Mouse (Mus musculus) CH12.LX (cell line): ENCODE measurements around the gene Gusb. TPM values are rescaled to one million over a fixed set of nuclear protein-coding genes. Genes with fewer than 3 reads are reported as not detected.

Source experiments
- DNase-seq: peaks from one replicate; pipeline ENCODE4 v3.0.0-alpha.2; 2013; ENCODE audit errors: extremely low read depth
- H3K27ac ChIP-seq: 2 replicates; pipeline ENCODE4 v1.5.1; 2012; ENCODE audit warnings: low read depth, mild to moderate bottlenecking, control low read depth, moderate library complexity; ENCODE audit not compliant: insufficient read depth
- H3K27me3 ChIP-seq: replicated peaks from 2 replicates; pipeline ENCODE3; 2012; ENCODE audit warnings: inconsistent platforms
- H3K36me3 ChIP-seq, 2 experiments: replicated peaks in 1 of 2; 2 replicates each; pipeline versions ENCODE3 to v1.6.1; 2012; ENCODE audit warnings: inconsistent platforms in 1 of 2, low read length in 1 of 2, mild to moderate bottlenecking in 1 of 2, mixed read lengths in 1 of 2, moderate library complexity in 1 of 2; ENCODE audit not compliant: control insufficient read depth in 1 of 2, insufficient read depth in 1 of 2
- H3K4me1 ChIP-seq, 2 experiments: 2 replicates each; pipeline ENCODE4 v1.6.1; 2012; ENCODE audit warnings: inconsistent platforms in 1 of 2, moderate library complexity in 1 of 2; ENCODE audit not compliant: insufficient read depth in 2 of 2, control insufficient read depth in 1 of 2
- H3K4me2 ChIP-seq: 2 replicates; pipeline ENCODE4 v1.6.1; 2012; ENCODE audit warnings: low read depth, mild to moderate bottlenecking, control low read depth; ENCODE audit not compliant: poor library complexity, insufficient read depth, severe bottlenecking
- H3K4me3 ChIP-seq, 3 experiments: fragments of 150-350 bp in 1 of 3; sonication (generic) in 1 of 3; replicated peaks in 1 of 3; 2 replicates each; pipeline versions ENCODE3 to v1.5.1; 2011 to 2012; ENCODE audit warnings: low read depth in 2 of 3, low read length in 2 of 3, mild to moderate bottlenecking in 2 of 3, moderate library complexity in 2 of 3, control low read depth in 1 of 3, improper control_type of control experiment in 1 of 3, inconsistent platforms in 1 of 3, mixed read lengths in 1 of 3; ENCODE audit not compliant: poor library complexity in 1 of 3
- H3K79me2 ChIP-seq: replicated peaks from 2 replicates; pipeline ENCODE4 v1.6.1; 2012; ENCODE audit warnings: mild to moderate bottlenecking, moderate library complexity; ENCODE audit not compliant: control insufficient read depth, poor library complexity, insufficient read depth, severe bottlenecking; ENCODE audit errors: extremely low read depth
- H3K9ac ChIP-seq: 2 replicates; pipeline ENCODE4 v1.6.1; 2012; ENCODE audit warnings: low read depth, mild to moderate bottlenecking, control low read depth, moderate library complexity; ENCODE audit not compliant: insufficient read depth
- H3K9me3 ChIP-seq: replicated peaks from 2 replicates; pipeline ENCODE3; 2012; ENCODE audit warnings: low read length, inconsistent platforms, mixed read lengths
- CHD1 ChIP-seq: IDR thresholded peaks from 2 replicates; pipeline ENCODE4 v1.6.1; 2012; ENCODE audit warnings: low read depth, low read length, improper control_type of control experiment, inconsistent platforms
- CTCF ChIP-seq, 2 experiments: IDR thresholded peaks in 1 of 2; conservative IDR thresholded peaks in 1 of 2; 2 replicates each; pipeline ENCODE4 v1.5.1; 2011 to 2012; ENCODE audit warnings: low read depth in 2 of 2, low read length in 2 of 2, improper control_type of control experiment in 1 of 2, inconsistent platforms in 1 of 2, mild to moderate bottlenecking in 1 of 2, moderate library complexity in 1 of 2
- ELF1 ChIP-seq: IDR thresholded peaks from 2 replicates; pipeline ENCODE4 v1.6.1; 2014; ENCODE audit warnings: low read depth, mild to moderate bottlenecking, inconsistent platforms, low read length, improper control_type of control experiment
- HCFC1 ChIP-seq: IDR thresholded peaks from 2 replicates; pipeline ENCODE4 v1.6.1; 2012; ENCODE audit warnings: low read depth, mild to moderate bottlenecking, inconsistent platforms, low read length, improper control_type of control experiment
- JUND ChIP-seq: conservative IDR thresholded peaks from 2 replicates; pipeline ENCODE4 v1.6.1; 2011; ENCODE audit warnings: low read depth, low read length, improper control_type of control experiment
- KAT2A ChIP-seq: IDR thresholded peaks from 2 replicates; pipeline ENCODE4 v1.6.1; 2012; ENCODE audit warnings: low read length, improper control_type of control experiment, inconsistent platforms; ENCODE audit not compliant: insufficient replicate concordance
- MAX ChIP-seq: IDR thresholded peaks from 2 replicates; pipeline ENCODE4 v1.6.1; 2011; ENCODE audit warnings: low read length, improper control_type of control experiment
- MAZ ChIP-seq: IDR thresholded peaks from 2 replicates; pipeline ENCODE4 v1.6.1; 2012; ENCODE audit warnings: low read depth, mild to moderate bottlenecking, inconsistent platforms, low read length, improper control_type of control experiment, moderate library complexity
- MEF2A ChIP-seq: IDR thresholded peaks from 2 replicates; pipeline ENCODE4 v1.6.1; 2014; ENCODE audit warnings: low read depth, mild to moderate bottlenecking, inconsistent platforms, low read length, improper control_type of control experiment, borderline replicate concordance
- MYC ChIP-seq: IDR thresholded peaks from 2 replicates; pipeline ENCODE4 v1.6.1; 2011; ENCODE audit warnings: low read depth, mild to moderate bottlenecking, improper control_type of control experiment, low read length
- NELFE ChIP-seq: IDR thresholded peaks from 2 replicates; pipeline ENCODE4 v1.6.1; 2011; ENCODE audit warnings: low read depth, low read length, improper control_type of control experiment
- NRF1 ChIP-seq: IDR thresholded peaks from 2 replicates; pipeline ENCODE4 v1.6.1; 2014; ENCODE audit warnings: low read depth, mild to moderate bottlenecking, inconsistent platforms, low read length, improper control_type of control experiment, moderate library complexity
- RAD21 ChIP-seq: IDR thresholded peaks from 2 replicates; pipeline ENCODE4 v1.6.1; 2011; ENCODE audit warnings: low read depth, mild to moderate bottlenecking, low read length, improper control_type of control experiment, moderate library complexity
- SMC3 ChIP-seq: IDR thresholded peaks from 2 replicates; pipeline ENCODE4 v1.6.1; 2011; ENCODE audit warnings: low read depth, low read length, improper control_type of control experiment
- USF1 ChIP-seq: IDR thresholded peaks from 2 replicates; pipeline ENCODE4 v1.6.1; 2014; ENCODE audit warnings: low read depth, mild to moderate bottlenecking, inconsistent platforms, low read length, improper control_type of control experiment
- ZC3H11A ChIP-seq: IDR thresholded peaks from 2 replicates; pipeline ENCODE4 v1.6.1; 2012; ENCODE audit warnings: low read depth, mild to moderate bottlenecking, inconsistent platforms, low read length, improper control_type of control experiment
- dilution Hi-C: fragments of 300-500 bp; cut with MboI; formaldehyde crosslinking; loops from 2 replicates; pipeline ENCODE4 v1.14.3; 2020; ENCODE audit warnings: low sequenced_read_pairs; ENCODE audit not compliant: extremely low pct_unique_long_range_greater_than_20kb, extremely low pct_ligation_motif_present
- in situ Hi-C: fragments of 300-500 bp; cut with MboI; formaldehyde crosslinking; loops from 3 replicates; pipeline ENCODE4 v1.14.3; 2019; ENCODE audit warnings: low sequenced_read_pairs, low pct_ligation_motif_present, low pct_unique_long_range_greater_than_20kb, mixed read lengths
- polyA plus RNA-seq: library from polyadenylated mRNA; unstranded; fragments of >175 nt; gene quantifications from 2 replicates; pipeline ENCODE4 v1.2.1, GENCODE M21; 2012; ENCODE audit warnings: low read depth; ENCODE audit not compliant: insufficient read length
- total RNA-seq, 2 experiments: library from RNA; depleted of rRNA; stranded (reverse); fragments of 300-350 nt in 1 of 2; fragments of >200 nt in 1 of 2; gene quantifications; 2 replicates each; pipeline ENCODE4 v1.2.3; 2012 to 2014

The Gusb gene
- total and polyA plus RNA-seq, 3 experiments: 73.4 to 210 (median 187) TPM

DNA sequence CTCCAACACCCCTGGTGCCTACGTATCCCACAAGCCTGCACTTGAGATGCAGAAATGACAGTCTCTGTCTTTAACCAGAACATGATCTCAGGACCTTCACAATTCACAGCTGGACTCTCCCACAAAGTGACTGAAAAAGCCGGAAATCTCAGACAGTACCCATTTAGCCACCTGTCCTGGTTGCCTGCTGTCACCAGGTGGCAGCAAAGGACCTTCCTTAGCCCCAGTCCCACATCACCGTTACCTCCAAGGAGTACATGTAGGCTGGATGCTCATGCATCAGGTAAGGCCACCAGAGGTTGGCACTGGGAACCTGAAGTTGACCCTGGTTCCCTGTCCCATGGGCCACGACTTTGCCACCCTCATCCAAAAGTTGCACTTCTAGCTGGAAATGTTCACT, 3.8 kb downstream of the Gusb start:
- H3K27me3 ChIP-seq: no peaks in the 10 kb centered on the region
- no peak overlapping the region for H3K9ac ChIP-seq
- dilution Hi-C loops: no loop called here

DNA sequence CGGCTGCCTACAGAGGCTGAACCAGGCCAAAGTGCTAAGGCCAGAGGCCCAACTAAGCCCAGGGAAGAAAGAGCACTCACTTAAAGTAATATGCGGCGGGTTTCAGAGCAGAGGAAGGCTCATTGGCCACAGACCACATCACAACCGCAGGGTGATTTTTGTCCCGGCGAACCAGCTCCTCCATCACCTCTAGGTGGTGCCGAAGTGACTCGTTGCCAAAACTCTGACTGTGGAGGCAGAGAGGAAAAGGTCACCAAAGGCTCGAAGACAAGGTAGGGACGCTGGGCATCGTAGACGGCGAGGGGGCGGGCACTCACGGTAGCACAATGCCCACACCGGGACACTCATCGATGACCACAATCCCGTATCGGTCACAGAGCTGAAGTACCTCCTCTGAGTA, 5.1 kb downstream of the Gusb start:
- Histone ChIP-seq H3K4me3 (no peak overlapping the region), H3K27me3 (no peaks in the 10 kb centered on the region), H3K4me2 (no peak overlapping the region), H3K9me3 (no peaks in the 10 kb centered on the region), H3K27ac (no peak overlapping the region), H3K4me1 (peaks cover 14 to 48% of the 10 kb centered on the region in 2 experiments), H3K36me3 (peaks cover 54 to 81% of the 10 kb centered on the region in 2 experiments), H3K79me2 (peaks cover 15% of the 10 kb centered on the region), H3K9ac (no peak overlapping the region)
- in situ Hi-C loops (no loop called here), dilution Hi-C loops (no loop called here)
- TF ChIP-seq JUND: no peak
- no peak for TF ChIP-seq CHD1
- TF ChIP-seq USF1: no peak
- no peak for TF ChIP-seq ELF1
- TF ChIP-seq MAX: no peak
- peak; percentile 33 for TF ChIP-seq RAD21
- no peak for TF ChIP-seq NRF1
- TF ChIP-seq KAT2A: no peak
- no peak for TF ChIP-seq HCFC1
- TF ChIP-seq NELFE: no peak
- TF ChIP-seq CTCF (conservative IDR thresholded peaks at IDR 0.05 in 1 of 2, IDR thresholded peaks at IDR 0.05 in 1 of 2; ENCODE audit: low read depth in 2 of 2, low read length in 2 of 2): peak in 1 of 2 experiments; percentile 53; a peak in 2 of 4 replicates
- DNase-seq: peak; percentile 40

More for the DNA sequence above, 3.8 kb downstream of the Gusb start:
- DNase-seq: peak; percentile 78
- Histone ChIP-seq H3K9me3 (no peaks in the 10 kb centered on the region), H3K36me3 (peaks cover 41 to 67% of the 10 kb centered on the region in 2 experiments)
- in situ Hi-C loops: no loop called here
- peak; percentile 50; the same call in 1 of the 2 replicates for TF ChIP-seq MYC
- TF ChIP-seq ELF1: 0 out of 2 replicates have a peak, but pooled peaks have one; percentile 23
- 0 out of 2 replicates have a peak, but pooled peaks have one; percentile 22 for TF ChIP-seq ZC3H11A
- TF ChIP-seq HCFC1: no peak
- TF ChIP-seq CTCF (conservative IDR thresholded peaks at IDR 0.05 in 1 of 2, IDR thresholded peaks at IDR 0.05 in 1 of 2; ENCODE audit: low read depth in 2 of 2, low read length in 2 of 2): peak; percentile 71 to 95
- peak; percentile 95 for TF ChIP-seq RAD21
- TF ChIP-seq MAZ: no peak
- peak; percentile 88 for TF ChIP-seq SMC3
- 0 out of 2 replicates have a peak, but pooled peaks have one; percentile 19 for TF ChIP-seq MEF2A
- TF ChIP-seq, all 38 proteins: peak for 7
- peaks cover 15% of the 10 kb centered on the region for H3K79me2 ChIP-seq
- H3K4me1 ChIP-seq: peaks cover 14 to 59% of the 10 kb centered on the region in 2 experiments
- no peak overlapping the region for H3K4me2 ChIP-seq
- no peak overlapping the region for H3K27ac ChIP-seq
- H3K4me3 ChIP-seq: no peak overlapping the region
